Mouse (Mus musculus) liver, adult 10 weeks (tissue): ENCODE data around the gene Akr1c12. TPM values are rescaled to one million over a fixed set of nuclear protein-coding genes. Genes with fewer than 3 reads are reported as not detected.

Source experiments
- polyA plus RNA-seq: library from polyadenylated mRNA; stranded (reverse); fragments of 350-450 nt; fragmentation: Illumina TruSeq; extraction: RNeasy Lipid Tissue Mini Kit (QIAGEN cat#74804); gene quantifications from one replicate; pipeline ENCODE4 v1.2.3, GENCODE M21; 2014; ENCODE audit warnings: low read depth, low replicate concordance

Akr1c12 gene
- polyA plus RNA-seq: 182 TPM

DNA sequence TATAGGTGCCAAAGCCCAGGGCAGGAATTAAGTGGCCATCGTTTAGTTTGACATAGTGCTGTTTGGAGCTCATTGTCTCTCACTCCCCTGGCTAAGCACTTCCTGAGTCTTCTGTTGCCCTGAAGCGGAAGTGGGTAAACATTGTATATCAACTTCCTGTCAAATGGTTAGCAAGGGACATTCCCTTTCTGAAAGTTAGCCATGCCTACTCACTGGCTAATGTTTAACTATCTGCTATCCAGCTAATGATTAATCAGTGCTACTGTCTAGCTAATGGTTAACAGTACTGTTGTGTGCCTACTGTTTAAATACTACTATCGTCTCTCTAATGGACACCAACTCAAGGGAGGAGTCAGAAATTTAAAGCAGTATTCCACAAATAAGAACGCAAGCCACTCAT is at the start of gene Akr1c12:
Akr1c12 (minus strand) TSS at position 150 of the 400 bp plus-strand sequence.

DNA sequence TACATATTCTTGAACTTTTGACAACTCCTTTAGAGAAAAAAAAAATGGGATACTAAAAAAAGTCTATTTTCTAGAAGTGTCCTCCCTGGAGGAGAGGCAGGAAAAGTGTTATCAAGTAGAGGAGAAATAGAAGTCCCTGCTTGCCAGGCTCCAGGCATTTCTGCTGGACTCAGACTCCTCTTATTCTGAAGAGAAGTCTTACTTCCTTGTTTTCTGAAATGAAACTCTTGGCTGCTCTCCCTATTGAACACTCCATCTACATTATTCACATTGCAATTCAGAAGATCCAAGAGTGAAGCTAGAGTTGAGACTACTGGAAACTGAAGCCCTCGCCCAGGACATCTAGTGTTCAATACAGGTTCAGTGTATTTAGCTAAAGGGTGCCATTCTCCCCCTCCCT is 50.8 kb downstream of the Akr1c12 start, which contains the start of gene Akr1c19:
Akr1c19 (plus strand) TSS at position 260 of the 400 bp plus-strand sequence.

Other genes starting within 250 kb of the Akr1c12 start
- 819 TPM for gene Akr1c14, start 230.4 kb downstream of the Akr1c12 start, polyA plus RNA-seq
- gene Akr1c18, start 128.8 kb downstream of the Akr1c12 start, polyA plus RNA-seq: 1.5 TPM
- gene Akr1c13, start 88.3 kb downstream of the Akr1c12 start, polyA plus RNA-seq: 295 TPM
- 220 TPM for gene Akr1c19, start 50.7 kb downstream of the Akr1c12 start, polyA plus RNA-seq
- 3,950 TPM for gene Akr1c6, start 154.9 kb upstream of the Akr1c12 start, polyA plus RNA-seq
- gene Akr1c20, start 243.9 kb upstream of the Akr1c12 start, polyA plus RNA-seq: 427 TPM